Mouse (Mus musculus) forebrain, embryonic 11.5 days (tissue): ENCODE data around the gene Vcp. TPM values are rescaled to one million over a fixed set of nuclear protein-coding genes. Genes with fewer than 3 reads are reported as not detected.

ENCODE experiments used
- ATAC-seq: fragments of 200-750 bp; cut with Nextera tagmentation; replicated peaks from 2 replicates; pipeline ENCODE4 v1.8.0; 2017; ENCODE audit warnings: moderate TSS enrichment; ENCODE audit not compliant: low FRiP score
- DNase-seq: peaks from one replicate; pipeline ENCODE4 v3.0.0-alpha.2; 2017; ENCODE audit warnings: low spot score
- H3K27ac ChIP-seq: fragments of 300-500 bp; sonication (generic); 2 replicates; pipeline ENCODE4 v1.5.1; 2014; ENCODE audit warnings: low read depth, low read length
- H3K27me3 ChIP-seq: fragments of 300-500 bp; sonication (generic); 2 replicates; pipeline ENCODE4 v1.6.1; 2014; ENCODE audit warnings: mild to moderate bottlenecking, low read length, mixed read lengths; ENCODE audit not compliant: control insufficient read depth, insufficient read depth
- H3K36me3 ChIP-seq: fragments of 300-500 bp; sonication (generic); 2 replicates; pipeline ENCODE4 v1.6.1; 2014; ENCODE audit warnings: mild to moderate bottlenecking, low read length, moderate library complexity, mixed read lengths; ENCODE audit not compliant: control insufficient read depth, insufficient read depth
- H3K4me1 ChIP-seq: fragments of 300-500 bp; sonication (generic); replicated peaks from 2 replicates; pipeline ENCODE4 v1.6.1; 2014; ENCODE audit warnings: low read length, mixed read lengths; ENCODE audit not compliant: control insufficient read depth, insufficient read depth
- H3K4me2 ChIP-seq: fragments of 300-500 bp; sonication (generic); 2 replicates; pipeline ENCODE4 v1.6.1; 2014; ENCODE audit warnings: low read depth, mild to moderate bottlenecking, low read length, moderate library complexity, mixed read lengths; ENCODE audit not compliant: severe bottlenecking
- H3K4me3 ChIP-seq: fragments of 300-500 bp; sonication (generic); 2 replicates; pipeline ENCODE4 v1.5.1; 2014; ENCODE audit warnings: low read depth, low read length
- H3K9ac ChIP-seq: fragments of 300-500 bp; sonication (generic); 2 replicates; pipeline ENCODE4 v1.6.1; 2014; ENCODE audit warnings: low read length
- H3K9me3 ChIP-seq: fragments of 300-500 bp; sonication (generic); 2 replicates; pipeline ENCODE4 v1.6.1; 2016; ENCODE audit warnings: low read length, mixed read lengths; ENCODE audit not compliant: control insufficient read depth
- WGBS: fragments of 180-500 bp; shearing (Covaris S2); extraction: QIAGEN DNeasy Blood & Tissue Kit; methylation state at CpG from one replicate; pipeline ENCODE4 v1.1.7; 2014; 5-methylcytosine and 5-hydroxymethylcytosine counted together
- polyA plus RNA-seq: library from polyadenylated mRNA; unstranded; fragments of >200 nt; fragmentation: Nextera tagmentation; extraction: Ambion mirVana; gene quantifications from 2 replicates; pipeline ENCODE4 v1.2.1, GENCODE M21; 2014

Vcp gene
- polyA plus RNA-seq, 1 experiment from 2014 or later: 653 TPM

- WGBS: 66% methylated on average over 4 of the region's 4 CpGs
- no peaks in the 10 kb centered on the region for H3K4me1 ChIP-seq
- ATAC-seq (no peak), DNase-seq (no peak)
- H3K4me2 ChIP-seq: no peak overlapping the region
- no peak overlapping the region for H3K9ac ChIP-seq
- H3K27ac ChIP-seq: no peak overlapping the region
- H3K9me3 ChIP-seq: no peaks in the 10 kb centered on the region
- H3K4me3 ChIP-seq: no peak overlapping the region
- H3K27me3 ChIP-seq: no peaks in the 10 kb centered on the region
- H3K36me3 ChIP-seq: no peaks in the 10 kb centered on the region; the same call in 1 of the 2 replicates
These were observed 27.4 kb downstream of the Vcp start for GRCm38 (mm10) chr4:42972952-42973351.

- Histone ChIP-seq H3K4me3 (no peak within 1 kb of the TSS), H3K9ac (no peak within 1 kb of the TSS), H3K27ac (no peak within 1 kb of the TSS), H3K27me3 (no peaks in the 10 kb centered on the region), H3K4me2 (no peak within 1 kb of the TSS), H3K36me3 (no peaks in the 10 kb centered on the region), H3K9me3 (no peaks in the 10 kb centered on the region), H3K4me1 (no peaks in the 10 kb centered on the region)
- WGBS: 86% methylated on average over 4 of the region's 4 CpGs
- no peak for DNase-seq
- no peak for ATAC-seq
These were observed 31.0 kb downstream of the Vcp start, which contains the start of gene 1700022I11Rik for GRCm38 (mm10) chr4:42969304-42969703. TSS of gene 1700022I11Rik (plus strand) at chr4:42969604.

DNA sequence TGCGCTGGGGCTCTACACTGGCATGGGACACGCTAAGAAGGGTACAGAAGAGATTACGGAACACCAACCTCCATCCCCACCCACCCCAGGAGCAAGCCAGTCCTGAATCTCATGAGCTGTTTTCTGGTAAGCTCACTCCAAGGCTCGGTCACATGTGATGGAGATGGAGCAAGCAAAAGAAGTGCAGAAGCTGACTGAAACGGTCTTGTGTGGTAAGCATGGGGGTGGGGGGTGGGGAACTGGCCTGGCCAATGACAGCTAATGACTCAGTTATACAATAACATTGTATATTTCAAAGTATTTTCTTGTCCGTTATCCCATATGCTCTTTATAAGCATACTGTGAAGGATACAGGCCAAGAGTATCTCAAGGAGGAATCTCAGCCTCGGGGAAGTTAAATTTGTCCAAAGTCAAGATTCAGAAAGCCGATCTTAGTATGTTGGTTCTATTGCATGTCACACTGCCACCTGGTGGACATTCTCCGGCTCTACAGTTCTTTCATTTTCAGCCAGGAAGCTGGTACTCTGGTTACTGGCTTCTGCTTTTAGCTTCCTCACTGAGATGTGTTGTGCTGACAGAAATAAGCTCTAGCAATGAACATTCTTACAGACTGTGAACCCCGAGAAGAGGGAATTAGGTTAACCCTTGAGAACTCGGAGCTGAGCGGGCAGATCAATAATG lies 35.1 kb downstream of the Vcp start:
- DNase-seq: peak; percentile 66
- ATAC-seq: 0 out of 2 replicates have a peak, but pooled peaks have one; percentile 15
- Histone ChIP-seq H3K27ac (no peak overlapping the region), H3K9me3 (no peaks in the 10 kb centered on the region), H3K4me1 (no peaks in the 10 kb centered on the region), H3K27me3 (no peaks in the 10 kb centered on the region), H3K36me3 (no peaks in the 10 kb centered on the region), H3K4me2 (peak overlapping the region; percentile 26; the same call in 1 of the 2 replicates), H3K9ac (no peak overlapping the region), H3K4me3 (no peak overlapping the region)
- 13% methylated on average over 12 of the region's 12 CpGs for WGBS

DNA sequence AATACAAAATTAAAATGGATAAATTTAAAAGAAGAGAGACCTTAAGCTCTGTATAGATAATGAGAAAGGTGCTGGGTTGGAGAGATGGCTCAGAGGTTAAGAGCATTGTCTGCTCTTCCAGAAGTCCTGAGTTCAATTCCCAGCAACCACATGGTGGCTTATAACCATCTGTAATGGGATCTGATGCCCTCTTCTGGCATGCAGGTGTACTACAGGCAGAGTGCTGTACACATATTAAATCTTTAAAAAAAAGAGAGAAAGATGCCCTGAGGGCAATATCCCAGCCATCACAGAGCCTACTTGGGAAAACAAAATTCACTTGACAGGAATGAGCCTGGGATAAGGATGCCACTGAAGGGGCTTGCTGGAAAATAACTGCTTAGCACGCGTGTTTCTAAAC lies 36.8 kb downstream of the Vcp start:
- no peaks in the 10 kb centered on the region for H3K4me1 ChIP-seq
- H3K4me2 ChIP-seq: no peak overlapping the region
- H3K27me3 ChIP-seq: no peaks in the 10 kb centered on the region
- H3K27ac ChIP-seq: no peak overlapping the region
- DNase-seq: no peak
- no peak overlapping the region for H3K9ac ChIP-seq
- no peaks in the 10 kb centered on the region for H3K36me3 ChIP-seq
- ATAC-seq: no peak
- H3K9me3 ChIP-seq: no peaks in the 10 kb centered on the region
- no peak overlapping the region for H3K4me3 ChIP-seq
- WGBS: 100% methylated on average over 2 of the region's 2 CpGs

GRCm38 (mm10) chr4:42961592-42961991 lies 38.7 kb downstream of the Vcp start:
- peak; percentile 74 for DNase-seq
- H3K9ac ChIP-seq: no peak overlapping the region
- ATAC-seq: no peak
- no peaks in the 10 kb centered on the region; the same call in 1 of the 2 replicates for H3K36me3 ChIP-seq
- H3K4me1 ChIP-seq: no peaks in the 10 kb centered on the region
- H3K9me3 ChIP-seq: no peaks in the 10 kb centered on the region
- H3K27me3 ChIP-seq: no peaks in the 10 kb centered on the region
- H3K27ac ChIP-seq: no peak overlapping the region
- H3K4me3 ChIP-seq: no peak overlapping the region
- no peak overlapping the region for H3K4me2 ChIP-seq
- 33% methylated on average over 4 of the region's 4 CpGs for WGBS

GRCm38 (mm10) chr4:42959382-42959781 lies 40.9 kb downstream of the Vcp start:
- Histone ChIP-seq H3K4me1 (no peaks in the 10 kb centered on the region), H3K36me3 (no peaks in the 10 kb centered on the region; the same call in 1 of the 2 replicates), H3K9me3 (no peaks in the 10 kb centered on the region), H3K4me3 (no peak overlapping the region), H3K27ac (no peak overlapping the region), H3K9ac (no peak overlapping the region), H3K27me3 (no peaks in the 10 kb centered on the region), H3K4me2 (no peak overlapping the region)
- WGBS: 60% methylated on average over 4 of the region's 4 CpGs
- no peak for ATAC-seq
- no peak for DNase-seq

DNA sequence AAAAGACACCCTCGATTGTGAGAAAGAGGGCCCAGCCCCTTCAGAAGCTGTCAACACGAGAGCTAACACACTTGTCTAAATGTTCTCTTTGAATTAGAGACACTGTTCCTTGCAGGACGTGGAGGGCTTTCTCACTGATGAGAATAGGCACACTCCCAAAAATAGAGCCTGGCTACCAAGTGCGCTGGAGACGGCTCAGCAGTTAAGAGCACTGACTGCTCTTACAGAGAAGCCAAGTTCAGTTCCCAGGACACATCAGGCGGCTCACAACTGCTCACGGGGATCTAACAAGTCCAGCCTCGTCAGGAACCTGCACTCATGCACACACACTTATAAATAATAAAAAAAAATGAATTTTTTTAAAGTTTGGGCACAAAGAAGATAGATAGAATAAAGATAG lies 41.4 kb downstream of the Vcp start:
- no peak overlapping the region for H3K9ac ChIP-seq
- no peaks in the 10 kb centered on the region for H3K9me3 ChIP-seq
- no peaks in the 10 kb centered on the region; the same call in 1 of the 2 replicates for H3K36me3 ChIP-seq
- no peak for DNase-seq
- no peaks in the 10 kb centered on the region for H3K27me3 ChIP-seq
- ATAC-seq: no peak
- no peak overlapping the region for H3K27ac ChIP-seq
- 74% methylated on average over 8 of the region's 8 CpGs for WGBS
- H3K4me1 ChIP-seq: peaks cover 1% of the 10 kb centered on the region; the same call in 1 of the 2 replicates
- H3K4me2 ChIP-seq: no peak overlapping the region
- H3K4me3 ChIP-seq: no peak overlapping the region

GRCm38 (mm10) chr4:42957979-42958378 lies 42.3 kb downstream of the Vcp start:
- no peak for ATAC-seq
- DNase-seq: no peak
- no peaks in the 10 kb centered on the region for H3K27me3 ChIP-seq
- H3K27ac ChIP-seq: no peak overlapping the region
- H3K4me3 ChIP-seq: no peak overlapping the region
- no peak overlapping the region for H3K9ac ChIP-seq
- no peaks in the 10 kb centered on the region; the same call in 1 of the 2 replicates for H3K36me3 ChIP-seq
- H3K4me1 ChIP-seq: peaks cover 10% of the 10 kb centered on the region
- H3K9me3 ChIP-seq: no peaks in the 10 kb centered on the region
- WGBS: 91% methylated on average over 8 of the region's 8 CpGs
- H3K4me2 ChIP-seq: no peak overlapping the region

GRCm38 (mm10) chr4:42957306-42957705 lies 43.0 kb downstream of the Vcp start:
- Histone ChIP-seq H3K9ac (no peak overlapping the region), H3K4me3 (no peak overlapping the region), H3K27me3 (no peaks in the 10 kb centered on the region), H3K36me3 (no peaks in the 10 kb centered on the region; the same call in 1 of the 2 replicates), H3K4me1 (peaks cover 15% of the 10 kb centered on the region), H3K27ac (no peak overlapping the region), H3K9me3 (no peaks in the 10 kb centered on the region), H3K4me2 (no peak overlapping the region)
- 82% methylated on average over 11 of the region's 11 CpGs for WGBS
- DNase-seq (no peak), ATAC-seq (no peak)
